Mouse (Mus musculus): ENCODE data around the gene Lmna. TPM values are rescaled to one million over a fixed set of nuclear protein-coding genes. Genes with fewer than 3 reads are reported as not detected.
A peak's percentile ranks its signal among the peaks of the same experiment; 100 is the strongest.

The Lmna gene
- total and polyA plus RNA-seq, 2 experiments: 28.2 to 44.7 TPM

- Histone ChIP-seq H3K9ac (ENCODE audit: low read depth, low read length) (no peak overlapping the region), H3K4me1 (ENCODE audit: control insufficient read depth, insufficient read depth, low read length) (peaks cover 11% of the 10 kb centered on the region), H3K27ac (replicated peaks; ENCODE audit: insufficient read depth, low read depth, low read length) (no peak overlapping the region), H3K4me3 (ENCODE audit: insufficient read depth, low read depth, low read length) (no peak overlapping the region), H3K79me2 (ENCODE audit: control insufficient read depth, insufficient read depth, low read length) (no peaks in the 10 kb centered on the region), H3K36me3 (ENCODE audit: control insufficient read depth, insufficient read depth, low read length) (peaks cover 26% of the 10 kb centered on the region), H3K27me3 (ENCODE audit: control insufficient read depth, insufficient read depth, low read length) (no peaks in the 10 kb centered on the region)
- TF ChIP-seq POLR2A (IDR thresholded peaks at IDR 0.05; ENCODE audit: extremely low read depth, insufficient read depth, low read length): no peak
- no peak for TF ChIP-seq CTCF (IDR thresholded peaks at IDR 0.05; ENCODE audit: low read depth, low read length)
- no peak for DNase-seq (ENCODE audit: extremely low read depth, low read depth, low spot score)
- 91% methylated on average over 4 of the region's 4 CpGs for WGBS
Measured at GRCm38 (mm10) chr3:88439582-88439981, 70.2 kb downstream of the Lmna start.

- Histone ChIP-seq H3K4me3 (ENCODE audit: insufficient read depth, low read depth, low read length) (no peak overlapping the region), H3K27me3 (ENCODE audit: control insufficient read depth, insufficient read depth, low read length) (no peaks in the 10 kb centered on the region), H3K4me1 (ENCODE audit: control insufficient read depth, insufficient read depth, low read length) (peaks cover 8% of the 10 kb centered on the region), H3K27ac (replicated peaks; ENCODE audit: insufficient read depth, low read depth, low read length) (no peak overlapping the region), H3K79me2 (ENCODE audit: control insufficient read depth, insufficient read depth, low read length) (no peaks in the 10 kb centered on the region), H3K9ac (ENCODE audit: low read depth, low read length) (no peak overlapping the region), H3K36me3 (ENCODE audit: control insufficient read depth, insufficient read depth, low read length) (peaks cover 24% of the 10 kb centered on the region)
- 82% methylated on average over 10 of the region's 10 CpGs for WGBS
- TF ChIP-seq CTCF (IDR thresholded peaks at IDR 0.05; ENCODE audit: low read depth, low read length) (no peak), POLR2A (IDR thresholded peaks at IDR 0.05; ENCODE audit: extremely low read depth, insufficient read depth, low read length) (no peak)
- no peak for DNase-seq (ENCODE audit: extremely low read depth, low read depth, low spot score)
Measured at GRCm38 (mm10) chr3:88437454-88437853, 72.3 kb downstream of the Lmna start.

DNA sequence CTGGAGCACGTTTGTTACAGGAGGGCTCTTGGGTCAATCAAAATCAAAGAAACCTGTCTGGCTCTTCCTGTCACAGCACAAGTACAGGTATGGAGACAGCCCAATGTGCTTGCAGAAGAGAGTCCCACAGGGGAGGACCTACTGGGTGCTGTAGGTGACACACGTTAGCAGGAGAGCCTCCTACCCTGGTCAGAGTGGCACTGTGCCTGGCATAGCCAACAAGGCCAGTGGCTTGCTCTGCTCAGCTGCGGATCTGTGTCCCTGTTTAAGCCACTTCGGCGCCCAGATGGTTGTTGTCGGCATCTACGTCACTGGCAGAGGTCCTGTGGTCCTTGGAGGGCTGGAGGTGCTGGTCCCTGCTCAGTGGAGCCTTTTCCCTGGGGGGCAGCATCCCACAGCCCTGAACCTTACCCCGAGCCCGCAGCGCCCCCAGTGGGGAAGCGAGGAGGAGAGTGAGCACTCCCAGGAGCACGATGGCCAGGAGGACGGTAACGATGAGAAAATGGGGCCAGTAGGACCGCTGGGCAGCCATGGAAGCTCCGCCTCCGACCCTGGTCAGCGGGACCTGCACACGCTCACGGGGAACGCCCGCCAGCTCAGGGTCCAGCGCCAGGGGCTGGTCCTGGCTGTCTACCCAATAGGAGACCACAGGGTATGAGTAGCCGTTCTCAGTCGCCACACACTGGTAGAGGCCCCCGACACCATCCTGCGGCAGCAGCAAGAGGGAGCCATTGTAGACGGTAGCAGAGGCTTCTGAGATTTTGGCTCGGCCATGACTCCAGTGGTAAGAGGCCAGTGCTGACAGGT, 73.2 kb downstream of the Lmna start:
- Histone ChIP-seq H3K27ac (replicated peaks; ENCODE audit: insufficient read depth, low read depth, low read length) (no peak overlapping the region), H3K27me3 (ENCODE audit: control insufficient read depth, insufficient read depth, low read length) (no peaks in the 10 kb centered on the region), H3K79me2 (ENCODE audit: control insufficient read depth, insufficient read depth, low read length) (no peaks in the 10 kb centered on the region), H3K36me3 (ENCODE audit: control insufficient read depth, insufficient read depth, low read length) (peaks cover 24% of the 10 kb centered on the region), H3K4me3 (ENCODE audit: insufficient read depth, low read depth, low read length) (peak overlapping the region; percentile 35; the same call in 1 of the 2 replicates), H3K9ac (ENCODE audit: low read depth, low read length) (no peak overlapping the region), H3K4me1 (ENCODE audit: control insufficient read depth, insufficient read depth, low read length) (peaks cover 8% of the 10 kb centered on the region)
- no peak for DNase-seq (ENCODE audit: extremely low read depth, low read depth, low spot score)
- TF ChIP-seq POLR2A (IDR thresholded peaks at IDR 0.05; ENCODE audit: extremely low read depth, insufficient read depth, low read length) (no peak), CTCF (IDR thresholded peaks at IDR 0.05; ENCODE audit: low read depth, low read length) (peak; percentile 18; the same call in 1 of the 2 replicates)
- 70% methylated on average over 29 of the region's 29 CpGs for WGBS

GRCm38 (mm10) chr3:88435515-88435914, 74.2 kb downstream of the Lmna start:
- no peak overlapping the region for H3K9ac ChIP-seq (ENCODE audit: low read depth, low read length)
- no peak for TF ChIP-seq POLR2A (IDR thresholded peaks at IDR 0.05; ENCODE audit: extremely low read depth, insufficient read depth, low read length)
- no peak for TF ChIP-seq CTCF (IDR thresholded peaks at IDR 0.05; ENCODE audit: low read depth, low read length)
- no peak for DNase-seq (ENCODE audit: extremely low read depth, low read depth, low spot score)
- WGBS: 87% methylated on average over 10 of the region's 10 CpGs
- H3K36me3 ChIP-seq (ENCODE audit: control insufficient read depth, insufficient read depth, low read length): peaks cover 24% of the 10 kb centered on the region
- H3K79me2 ChIP-seq (ENCODE audit: control insufficient read depth, insufficient read depth, low read length): no peaks in the 10 kb centered on the region
- no peak overlapping the region for H3K27ac ChIP-seq (replicated peaks; ENCODE audit: insufficient read depth, low read depth, low read length)
- no peaks in the 10 kb centered on the region for H3K27me3 ChIP-seq (ENCODE audit: control insufficient read depth, insufficient read depth, low read length)
- H3K4me1 ChIP-seq (ENCODE audit: control insufficient read depth, insufficient read depth, low read length): peaks cover 4% of the 10 kb centered on the region
- no peak overlapping the region for H3K4me3 ChIP-seq (ENCODE audit: insufficient read depth, low read depth, low read length)

Other genes starting within 250 kb of the Lmna start
- not detected in 2 replicates for gene Gm38392, start 222.7 kb downstream of the Lmna start, total RNA-seq (2014; rRNA removed)
- not detected in 2 replicates for gene Gm38392, start 222.7 kb downstream of the Lmna start, polyA plus RNA-seq (2012; rRNA removed)
- gene Tsacc, start 213.0 kb downstream of the Lmna start, total RNA-seq (2014; rRNA removed): 4.3 and 6.0 TPM in 2 replicates
- gene Tsacc, start 213.0 kb downstream of the Lmna start, polyA plus RNA-seq (2012; rRNA removed): 3.4 and 3.6 TPM in 2 replicates
- gene Cct3, start 212.8 kb downstream of the Lmna start, total RNA-seq (2014; rRNA removed): 104 and 130 TPM in 2 replicates
- gene Cct3, start 212.8 kb downstream of the Lmna start, polyA plus RNA-seq (2012; rRNA removed): 78.2 and 79.7 TPM in 2 replicates
- gene Glmp, start 184.9 kb downstream of the Lmna start, total RNA-seq (2014; rRNA removed): 17.8 and 26.6 TPM in 2 replicates
- 136 and 154 TPM in 2 replicates for gene Glmp, start 184.9 kb downstream of the Lmna start, polyA plus RNA-seq (2012; rRNA removed)
- gene Tmem79, start 173.8 kb downstream of the Lmna start, total RNA-seq (2014; rRNA removed): 1.1 and 1.7 TPM in 2 replicates
- gene Tmem79, start 173.8 kb downstream of the Lmna start, polyA plus RNA-seq (2012; rRNA removed): 2.5 and 2.9 TPM in 2 replicates
- 14.1 and 16.6 TPM in 2 replicates for gene Smg5, start 173.7 kb downstream of the Lmna start, total RNA-seq (2014; rRNA removed)
- 22.6 and 36.6 TPM in 2 replicates for gene Smg5, start 173.7 kb downstream of the Lmna start, polyA plus RNA-seq (2012; rRNA removed)
- gene Paqr6, start 145.4 kb downstream of the Lmna start, total RNA-seq (2014; rRNA removed): not detected in 2 replicates
- 0.56 and 0.66 TPM in 2 replicates for gene Paqr6, start 145.4 kb downstream of the Lmna start, polyA plus RNA-seq (2012; rRNA removed)
- 0.34 and 0.74 TPM in 2 replicates for gene Bglap3, start 137.2 kb downstream of the Lmna start, total RNA-seq (2014; rRNA removed)
- 0.11 and 2.0 TPM in 2 replicates for gene Bglap3, start 137.2 kb downstream of the Lmna start, polyA plus RNA-seq (2012; rRNA removed)
- not detected in 2 replicates for gene Bglap2, start 131.3 kb downstream of the Lmna start, total RNA-seq (2014; rRNA removed)
- not detected in 2 replicates for gene Bglap2, start 131.3 kb downstream of the Lmna start, polyA plus RNA-seq (2012; rRNA removed)
- not detected in 2 replicates for gene Bglap, start 125.5 kb downstream of the Lmna start, total RNA-seq (2014; rRNA removed)
- gene Bglap, start 125.5 kb downstream of the Lmna start, polyA plus RNA-seq (2012; rRNA removed): not detected in 2 replicates
- 12.9 and 16.5 TPM in 2 replicates for gene Pmf1, start 99.6 kb downstream of the Lmna start, total RNA-seq (2014; rRNA removed)
- gene Pmf1, start 99.6 kb downstream of the Lmna start, polyA plus RNA-seq (2012; rRNA removed): 59.0 and 68.1 TPM in 2 replicates
- 26.1 and 28.1 TPM in 2 replicates for gene Slc25a44, start 84.8 kb downstream of the Lmna start, total RNA-seq (2014; rRNA removed)
- gene Slc25a44, start 84.8 kb downstream of the Lmna start, polyA plus RNA-seq (2012; rRNA removed): 57.0 and 60.9 TPM in 2 replicates
- 23.4 and 37.9 TPM in 2 replicates for gene Sema4a, start 48.8 kb downstream of the Lmna start, total RNA-seq (2014; rRNA removed)
- 109 and 117 TPM in 2 replicates for gene Sema4a, start 48.8 kb downstream of the Lmna start, polyA plus RNA-seq (2012; rRNA removed)
- under 0.01 TPM in 2 replicates for gene Mex3a, start 22.4 kb upstream of the Lmna start, total RNA-seq (2014; rRNA removed)
- gene Mex3a, start 22.4 kb upstream of the Lmna start, polyA plus RNA-seq (2012; rRNA removed): 0.02 and 0.04 TPM in 2 replicates
- gene Rab25, start 38.3 kb upstream of the Lmna start, total RNA-seq (2014; rRNA removed): 0.18 and 0.20 TPM in 2 replicates
- gene Rab25, start 38.3 kb upstream of the Lmna start, polyA plus RNA-seq (2012; rRNA removed): 0.32 and 0.46 TPM in 2 replicates
- 104 and 125 TPM in 2 replicates for gene Lamtor2, start 43.1 kb upstream of the Lmna start, total RNA-seq (2014; rRNA removed)
- 201 and 204 TPM in 2 replicates for gene Lamtor2, start 43.1 kb upstream of the Lmna start, polyA plus RNA-seq (2012; rRNA removed)
- 8.3 and 14.2 TPM in 2 replicates for gene Ubqln4, start 43.8 kb upstream of the Lmna start, total RNA-seq (2014; rRNA removed)
- 41.1 and 42.8 TPM in 2 replicates for gene Ubqln4, start 43.8 kb upstream of the Lmna start, polyA plus RNA-seq (2012; rRNA removed)
- 90.0 and 110 TPM in 2 replicates for gene Ssr2, start 65.9 kb upstream of the Lmna start, total RNA-seq (2014; rRNA removed)
- 155 and 176 TPM in 2 replicates for gene Ssr2, start 65.9 kb upstream of the Lmna start, polyA plus RNA-seq (2012; rRNA removed)
- 2.7 and 3.6 TPM in 2 replicates for gene Arhgef2, start 96.0 kb upstream of the Lmna start, total RNA-seq (2014; rRNA removed)
- 3.6 and 4.9 TPM in 2 replicates for gene Arhgef2, start 96.0 kb upstream of the Lmna start, polyA plus RNA-seq (2012; rRNA removed)
- gene Rxfp4, start 143.2 kb upstream of the Lmna start, total RNA-seq (2014; rRNA removed): not detected in 2 replicates
- gene Rxfp4, start 143.2 kb upstream of the Lmna start, polyA plus RNA-seq (2012; rRNA removed): not detected in 2 replicates
- gene Khdc4, start 175.8 kb upstream of the Lmna start, total RNA-seq (2014; rRNA removed): 32.9 and 34.7 TPM in 2 replicates
- 23.8 and 39.7 TPM in 2 replicates for gene Khdc4, start 175.8 kb upstream of the Lmna start, polyA plus RNA-seq (2012; rRNA removed)
- gene Rit1, start 206.9 kb upstream of the Lmna start, total RNA-seq (2014; rRNA removed): 18.0 and 19.9 TPM in 2 replicates
- gene Rit1, start 206.9 kb upstream of the Lmna start, polyA plus RNA-seq (2012; rRNA removed): 14.4 and 14.8 TPM in 2 replicates

Measured in liver, adult 2 months (tissue).